Mouse (Mus musculus) liver, postnatal 0 days (tissue): Measurements from ENCODE around the gene Zfp217.
"Not testable (repeated sequence)": the region's sequence is repeated elsewhere in the genome, so short reads cannot be mapped to it uniquely, and the experiment has no call there.

Experiments
- CTCF ChIP-seq: sonication (generic); IDR thresholded peaks from 2 replicates; pipeline ENCODE4 v1.5.1; 2016; ENCODE audit warnings: antibody characterized with exemption, low read depth
- EP300 ChIP-seq: IDR thresholded peaks from 2 replicates; pipeline ENCODE4 v1.6.1; 2016; ENCODE audit warnings: antibody characterized with exemption, low read depth, mild to moderate bottlenecking

DNA sequence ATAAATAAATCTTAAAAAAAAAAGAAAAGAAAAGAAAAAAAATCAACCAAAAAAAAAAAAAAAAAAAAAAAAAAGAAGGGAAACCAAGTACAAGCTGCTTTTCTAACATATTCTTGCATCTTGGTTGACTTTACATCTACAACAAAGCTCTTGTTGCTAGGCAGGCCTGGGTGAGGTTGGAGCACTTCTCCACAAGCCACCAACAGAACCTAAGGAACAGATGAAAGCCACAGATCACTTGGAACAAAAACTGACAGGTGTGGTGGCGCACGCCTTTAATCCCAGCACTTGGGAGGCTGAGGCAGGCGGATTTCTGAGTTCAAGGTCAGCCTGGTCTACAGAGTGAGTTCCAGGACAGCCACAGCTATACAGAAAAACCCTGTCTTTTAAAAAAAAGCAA is 32.9 kb upstream of the Zfp217 start:
- not testable (repeated sequence) for TF ChIP-seq CTCF, EP300
